Mouse (Mus musculus) c-Kit-positive CD71-positive TER-119-positive erythroid progenitor cells, embryonic 14.5 days (primary cell): ENCODE results near the gene Nubp1.
A peak's percentile ranks its signal among the peaks of the same experiment; 100 is the strongest.

Experiments
- DNase-seq: peaks from one replicate; pipeline ENCODE4 v3.0.0-alpha.2; 2013; ENCODE audit warnings: low spot score

Gene Nubp1

DNA sequence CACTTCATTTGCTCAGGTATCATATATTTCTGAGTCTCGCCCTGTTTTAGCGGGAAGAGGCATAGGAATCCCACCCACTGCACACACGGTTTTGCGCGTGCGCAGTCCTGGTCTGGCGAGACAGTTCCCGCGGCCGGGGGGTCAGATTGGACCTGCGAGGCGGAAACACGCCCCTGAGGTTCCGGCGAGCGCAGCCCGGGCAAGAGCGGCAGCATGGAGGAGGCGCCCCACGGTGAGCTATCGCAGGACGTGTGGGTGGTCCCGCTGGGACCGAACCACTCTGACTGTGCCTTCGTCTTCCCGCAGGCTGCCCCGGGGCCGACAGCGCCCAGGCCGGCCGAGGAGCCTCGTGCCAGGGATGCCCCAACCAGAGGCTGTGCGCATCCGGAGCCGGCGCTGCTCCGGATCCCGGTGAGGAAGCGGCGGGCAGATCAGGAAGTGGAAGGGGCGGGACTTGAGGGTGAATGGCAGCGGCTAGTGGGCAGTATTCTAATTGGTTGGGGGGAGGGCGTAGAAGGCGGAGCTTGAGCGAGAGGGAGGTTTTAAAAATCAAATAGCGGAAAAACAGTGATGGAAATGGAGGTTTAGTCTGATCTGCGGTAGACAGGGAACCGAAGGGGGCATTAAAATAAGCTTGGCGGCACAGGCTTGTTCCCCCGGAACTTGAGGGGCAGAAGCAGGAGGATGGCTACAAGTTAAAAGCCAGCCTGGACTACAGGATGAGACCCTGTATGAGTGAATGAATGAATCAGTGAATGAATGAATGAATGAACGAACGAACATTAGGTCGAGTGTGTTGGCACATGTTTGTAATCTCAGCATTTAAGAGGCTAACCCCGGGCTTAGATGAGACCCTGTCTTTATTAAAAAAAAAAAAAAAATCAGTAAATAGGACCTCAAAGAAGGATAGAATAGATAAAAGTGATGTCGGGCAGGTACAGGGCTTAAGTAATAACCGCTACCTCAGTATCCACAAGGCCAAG lies at the start of gene Nubp1:
TSS of gene Nubp1 (plus strand) at position 185 of the 983 bp plus-strand sequence.
- peak; percentile 92 for DNase-seq

DNA sequence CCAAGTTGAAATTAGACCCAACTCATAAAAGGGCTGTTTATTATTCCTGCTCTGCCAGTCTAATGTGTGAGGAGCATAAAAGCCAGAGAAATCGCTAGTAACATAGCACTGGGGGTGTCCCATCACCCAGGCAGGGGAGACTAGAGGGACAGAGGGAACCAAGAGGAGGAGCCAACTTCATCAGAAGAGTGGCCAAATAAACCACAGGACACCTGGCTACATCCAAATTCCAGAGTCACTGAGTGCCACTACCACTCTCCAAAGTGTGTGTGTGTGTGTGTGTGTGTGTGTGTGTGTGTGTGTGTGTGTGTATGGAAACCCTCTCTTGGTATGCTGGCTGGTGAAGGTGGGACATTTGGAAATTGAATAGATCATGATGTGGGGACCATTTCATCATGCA lies 48.7 kb upstream of the Nubp1 start:
- no peak for DNase-seq

GRCm38 (mm10) chr16:10365796-10366195 lies 46.0 kb upstream of the Nubp1 start:
- no peak for DNase-seq

DNA sequence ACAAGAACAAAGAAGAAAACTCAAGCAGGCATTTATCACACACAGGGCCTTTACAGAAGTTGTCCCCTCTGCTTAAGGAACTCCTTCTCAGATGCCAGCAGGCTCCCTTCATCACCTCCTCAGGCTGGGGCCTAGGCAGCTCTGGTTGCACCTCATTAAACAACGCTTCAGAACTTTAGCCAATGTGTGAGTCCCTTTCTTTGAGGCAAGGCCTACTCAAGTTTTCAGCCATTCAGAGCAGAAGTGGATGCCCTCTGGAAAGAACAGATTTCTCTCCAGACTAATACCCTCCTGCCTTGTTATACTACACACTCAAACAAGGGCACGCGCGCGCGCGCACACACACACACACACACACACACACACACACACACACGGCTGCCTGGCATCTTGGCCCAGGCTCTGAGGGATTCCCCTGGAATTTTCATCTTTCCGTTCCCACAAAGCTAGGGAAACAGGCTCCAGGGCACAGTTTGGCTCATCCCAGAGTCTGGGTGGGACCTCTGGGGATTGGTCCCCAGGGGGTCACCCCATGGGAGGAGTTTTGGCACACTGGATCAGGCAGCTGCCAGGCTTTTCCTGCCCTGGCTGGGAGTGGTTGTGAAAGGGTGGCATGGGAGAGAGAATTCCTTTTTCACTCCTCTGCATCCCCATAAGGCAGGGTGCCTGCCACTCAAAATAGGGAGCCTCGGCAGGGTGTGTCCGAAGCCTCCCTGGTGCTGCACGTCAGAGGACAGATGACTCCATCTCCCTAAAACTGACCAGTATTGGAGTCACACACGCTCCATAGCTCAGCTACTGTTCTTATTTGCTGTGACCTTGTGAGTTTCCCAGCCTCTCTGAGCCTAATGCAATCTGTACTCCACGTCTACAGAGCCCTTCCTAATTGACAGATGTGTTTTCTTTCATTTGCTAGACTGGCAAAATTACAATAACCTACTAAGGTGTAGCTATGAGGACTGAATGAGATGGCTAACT lies 45.2 kb upstream of the Nubp1 start:
- DNase-seq: no peak

DNA sequence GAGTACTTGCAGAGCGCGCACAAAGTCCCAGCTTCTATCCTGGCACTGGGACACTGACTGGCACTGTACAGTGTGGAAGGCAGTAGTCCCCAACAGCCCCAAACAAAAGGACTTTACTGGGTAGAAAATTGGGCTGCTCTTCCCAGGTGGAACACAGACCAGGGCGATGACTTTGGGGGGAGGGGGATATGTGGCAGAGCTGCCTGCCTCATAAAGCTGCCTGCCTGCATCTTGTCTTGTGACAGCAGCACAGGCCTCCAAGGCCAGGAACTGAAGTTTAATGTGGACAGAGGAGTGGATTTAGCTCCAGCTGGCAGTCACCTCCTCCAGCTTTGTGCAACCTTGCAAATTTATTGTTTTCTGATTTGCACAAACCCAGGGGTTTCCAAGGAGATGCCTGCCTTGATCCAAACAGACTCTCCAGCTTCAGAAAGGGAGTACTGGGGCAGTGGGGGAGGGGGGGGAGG lies 42.2 kb upstream of the Nubp1 start:
- no peak for DNase-seq

- DNase-seq: no peak
Observed at GRCm38 (mm10) chr16:10369996-10370395, 41.8 kb upstream of the Nubp1 start.

- no peak for DNase-seq
Observed at GRCm38 (mm10) chr16:10372372-10372771, 39.4 kb upstream of the Nubp1 start.

DNA sequence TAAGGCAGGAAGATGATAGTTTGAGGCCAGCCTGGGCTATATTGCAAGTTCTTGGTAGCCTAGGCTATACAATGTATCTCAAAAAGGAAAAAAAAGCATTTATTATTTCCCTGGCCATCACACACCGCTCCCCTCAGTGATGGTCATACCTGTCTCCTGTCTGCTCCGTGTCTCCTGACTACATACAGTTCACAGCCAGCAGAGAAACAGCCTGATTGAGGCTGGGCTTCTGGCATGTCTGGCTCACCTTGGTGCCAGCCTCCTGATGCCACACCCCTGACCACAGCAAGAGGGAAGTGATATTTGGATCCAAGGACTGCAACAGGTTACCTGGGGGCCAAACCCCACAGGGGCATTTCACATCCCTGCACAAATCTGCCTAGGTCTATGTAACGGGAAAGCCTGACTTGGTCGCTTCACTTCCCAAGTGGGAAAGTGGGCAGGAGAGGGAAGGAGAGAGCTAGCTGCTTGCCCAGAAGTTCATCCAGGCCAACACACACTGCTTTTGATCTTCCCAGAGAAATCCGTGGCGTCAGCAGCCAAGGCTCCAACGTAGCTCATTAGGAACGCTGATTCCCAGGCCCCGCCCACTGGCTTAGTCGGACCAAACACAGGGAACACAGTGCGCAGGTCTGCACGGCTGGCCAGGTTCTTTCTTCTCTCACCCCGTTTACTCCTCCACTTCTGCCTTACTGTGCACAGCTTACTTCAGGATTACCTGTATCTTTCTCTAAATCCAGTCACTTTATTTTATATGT lies 37.3 kb upstream of the Nubp1 start:
- DNase-seq: no peak

DNA sequence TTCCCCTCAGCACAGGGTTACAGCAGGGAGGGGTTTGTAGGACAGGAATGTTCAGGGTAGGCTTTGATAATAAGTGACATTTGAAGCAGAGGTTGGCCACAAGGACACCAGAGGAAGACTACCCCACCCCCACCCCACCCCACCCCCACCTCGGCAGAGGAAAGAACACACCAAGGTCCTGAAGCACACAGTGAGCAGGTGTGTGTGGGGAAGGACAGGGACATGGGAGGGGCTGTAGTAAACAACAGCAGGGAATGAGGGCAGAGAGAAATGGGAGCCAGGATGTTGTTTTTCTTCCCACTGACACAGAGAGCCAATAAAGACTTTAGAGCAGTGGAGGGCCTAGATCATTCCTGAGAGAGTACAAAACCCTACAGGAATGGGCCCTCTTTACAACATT lies 34.5 kb upstream of the Nubp1 start:
- no peak for DNase-seq

DNA sequence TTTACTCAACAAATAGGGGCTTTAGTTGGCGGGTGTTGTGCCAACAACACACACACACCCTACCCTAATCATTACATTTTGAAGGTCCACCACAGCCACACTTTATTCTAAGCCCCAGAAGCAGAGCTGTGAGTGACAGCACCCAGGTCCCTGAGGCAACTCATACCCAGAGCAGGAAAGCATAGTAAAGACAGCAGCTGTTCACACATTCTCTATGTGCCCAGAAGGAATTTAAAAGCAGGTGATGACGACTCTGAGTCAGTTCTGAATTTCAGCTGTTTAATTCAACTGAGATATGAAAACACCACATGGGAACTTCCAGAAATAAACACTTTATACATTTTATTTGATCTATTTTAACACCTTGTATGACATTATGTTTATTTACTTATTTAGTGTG lies 32.2 kb upstream of the Nubp1 start:
- no peak for DNase-seq

DNA sequence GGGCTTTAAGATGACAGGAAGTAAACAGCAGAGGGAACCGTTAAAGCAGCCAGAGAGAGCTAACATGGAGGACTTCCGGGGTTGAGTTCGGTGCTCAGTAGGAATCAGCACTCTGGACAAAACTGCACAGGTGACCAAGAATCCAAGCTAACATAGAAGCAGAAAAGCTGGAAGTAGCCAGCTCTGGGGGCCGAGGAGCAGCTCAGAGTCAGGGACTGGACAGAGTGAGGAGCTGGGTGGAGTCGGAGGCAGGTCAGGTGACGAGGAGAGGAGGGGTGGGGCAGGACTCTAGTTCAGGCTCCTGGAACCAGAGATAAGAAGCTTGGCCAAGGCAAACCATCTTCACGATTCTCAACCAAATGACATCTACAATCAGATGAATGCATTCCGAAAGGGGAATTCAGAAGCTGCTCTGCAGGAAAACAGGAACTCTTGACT lies 27.7 kb upstream of the Nubp1 start:
- peak; percentile 85 for DNase-seq

GRCm38 (mm10) chr16:10384544-10384943 lies 27.2 kb upstream of the Nubp1 start:
- DNase-seq: no peak

GRCm38 (mm10) chr16:10385261-10385660 lies 26.5 kb upstream of the Nubp1 start:
- DNase-seq: no peak

- DNase-seq: peak; percentile 30
Observed at GRCm38 (mm10) chr16:10388634-10389365, 22.9 kb upstream of the Nubp1 start.

GRCm38 (mm10) chr16:10392587-10392986 lies 19.2 kb upstream of the Nubp1 start:
- no peak for DNase-seq

DNA sequence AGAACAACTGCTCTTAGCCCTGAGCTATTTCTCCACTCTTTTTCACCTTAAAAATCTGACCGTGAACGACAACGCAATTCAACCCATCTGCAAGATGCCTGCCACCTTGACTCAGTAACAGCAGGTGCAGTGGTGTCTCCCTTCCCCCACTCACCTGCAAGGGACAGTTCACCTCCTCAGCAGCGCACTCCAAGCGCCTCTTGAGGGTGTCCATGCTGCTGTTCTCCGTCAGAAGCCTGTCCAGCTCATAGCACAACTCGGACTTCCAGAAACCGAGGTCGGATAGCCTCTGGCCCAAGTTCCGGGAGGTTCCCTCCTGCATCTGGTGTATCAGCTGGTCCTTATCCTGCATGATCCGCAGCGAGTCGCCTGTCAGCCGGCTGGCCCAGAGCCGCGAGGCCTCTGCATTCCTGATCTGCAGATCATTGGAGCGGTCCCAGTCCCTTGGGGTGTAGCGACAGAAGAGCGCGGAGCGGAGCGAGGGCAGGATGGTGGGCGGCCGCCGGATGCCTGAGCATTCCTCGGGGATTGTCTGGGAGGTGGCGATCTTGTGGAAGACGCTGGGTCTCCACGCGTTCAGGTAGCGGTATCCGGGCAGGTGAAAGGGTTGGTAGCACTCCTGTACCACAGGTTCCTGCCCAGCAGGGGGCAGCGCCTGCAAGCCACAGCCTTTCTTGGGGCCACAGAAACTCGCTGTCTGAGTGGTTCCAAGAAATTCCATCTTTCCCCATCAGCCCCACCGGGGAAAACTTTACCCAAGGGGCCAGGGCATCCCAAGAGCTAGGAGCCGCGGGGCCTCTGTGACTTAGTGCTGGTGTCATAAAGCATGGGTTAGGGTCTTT lies 16.8 kb upstream of the Nubp1 start, which contains the start of gene Tekt5:
TSS of gene Tekt5 (minus strand) at position 792 of the 842 bp plus-strand sequence.
- DNase-seq: no peak

GRCm38 (mm10) chr16:10398755-10399154 lies 13.0 kb upstream of the Nubp1 start:
- no peak for DNase-seq

DNA sequence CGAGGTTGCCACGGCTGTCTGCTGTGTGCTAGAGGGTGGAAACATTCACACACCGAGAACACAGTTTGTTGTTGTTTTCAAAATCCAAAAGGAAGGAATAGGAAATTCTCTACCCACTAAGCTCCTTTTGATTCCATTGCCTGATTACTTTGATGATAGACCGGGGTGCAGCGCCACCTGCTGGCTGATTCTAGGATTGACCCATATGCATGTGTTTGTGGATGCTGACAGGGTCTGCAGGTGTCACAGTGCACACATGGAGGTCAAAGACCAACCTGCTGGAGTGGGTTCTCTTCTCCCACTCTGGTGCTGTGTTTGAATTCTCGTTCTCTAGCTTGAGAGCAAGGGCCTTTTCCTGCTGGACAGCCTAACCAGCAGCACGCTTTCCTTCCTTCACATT lies 12.6 kb upstream of the Nubp1 start:
- DNase-seq: peak; percentile 69

DNA sequence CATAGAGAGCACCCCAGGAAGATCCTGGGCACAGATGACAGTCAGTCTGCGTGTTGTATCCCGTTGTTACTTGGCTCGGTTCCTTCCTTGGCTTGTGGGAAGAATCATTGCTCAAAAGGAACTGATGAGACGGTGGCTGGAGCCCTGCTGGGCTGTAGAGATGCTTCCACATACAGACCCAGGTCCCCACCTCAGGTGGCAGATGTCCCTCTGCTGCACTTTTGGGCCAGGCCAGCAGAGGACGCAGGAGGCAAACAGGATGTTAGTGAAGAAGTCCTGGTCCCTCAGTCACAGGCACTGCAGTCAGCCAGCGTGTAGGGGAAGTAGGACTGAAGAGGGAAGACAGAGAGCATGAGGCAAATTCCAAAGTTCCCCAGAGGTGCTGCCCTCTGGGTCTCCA lies 4.2 kb downstream of the Nubp1 start:
- DNase-seq: no peak

GRCm38 (mm10) chr16:10416866-10417265 lies 5.1 kb downstream of the Nubp1 start:
- no peak for DNase-seq
